Mouse (Mus musculus) ES-Bruce4 (cell line): ENCODE data around the gene Adgra3. TPM values are rescaled to one million over a fixed set of nuclear protein-coding genes. Genes with fewer than 3 reads are reported as not detected.

Experiments
- H3K27ac ChIP-seq: 2 replicates; pipeline ENCODE4 v1.5.1; 2012; ENCODE audit warnings: low read length, inconsistent platforms; ENCODE audit not compliant: insufficient read depth
- H3K27me3 ChIP-seq: 2 replicates; pipeline ENCODE4 v1.6.1; 2012; ENCODE audit warnings: mild to moderate bottlenecking, low read length, inconsistent platforms; ENCODE audit not compliant: control insufficient read depth, poor library complexity, insufficient read depth, severe bottlenecking
- H3K36me3 ChIP-seq: 2 replicates; pipeline ENCODE4 v1.6.1; 2012; ENCODE audit warnings: inconsistent platforms, mild to moderate bottlenecking, low read length, moderate library complexity; ENCODE audit not compliant: control insufficient read depth, poor library complexity, insufficient read depth, severe bottlenecking
- H3K4me1 ChIP-seq: one replicate; pipeline ENCODE4 v1.8.1; 2011; ENCODE audit warnings: low read length; ENCODE audit not compliant: control insufficient read depth, insufficient read depth
- H3K4me3 ChIP-seq: 2 replicates; pipeline ENCODE4 v1.5.1; 2011; ENCODE audit warnings: low read depth, mild to moderate bottlenecking, low read length
- H3K9ac ChIP-seq: 2 replicates; pipeline ENCODE4 v1.6.1; 2012; ENCODE audit warnings: low read depth, mild to moderate bottlenecking, inconsistent platforms; ENCODE audit not compliant: poor library complexity, severe bottlenecking
- H3K9me3 ChIP-seq: replicated peaks from 2 replicates; pipeline ENCODE4 v1.6.1; 2012; ENCODE audit warnings: mild to moderate bottlenecking, low read length, inconsistent platforms; ENCODE audit not compliant: control insufficient read depth, poor library complexity, insufficient read depth, severe bottlenecking
- CTCF ChIP-seq: IDR thresholded peaks from one replicate; pipeline ENCODE4 v1.8.1; 2011; ENCODE audit warnings: low read depth, low read length
- EP300 ChIP-seq: IDR thresholded peaks from 2 replicates; pipeline ENCODE4 v1.6.1; 2011; ENCODE audit warnings: low read depth, low read length; ENCODE audit not compliant: insufficient read depth
- POLR2A ChIP-seq: IDR thresholded peaks from one replicate; pipeline ENCODE4 v1.8.1; 2011; ENCODE audit warnings: low read length; ENCODE audit not compliant: insufficient read depth
- polyA plus RNA-seq: library from polyadenylated mRNA; stranded (reverse); fragments of >200 nt; gene quantifications from 2 replicates; pipeline ENCODE4 v1.2.4, GENCODE M21; 2011; ENCODE audit warnings: low read depth; ENCODE audit not compliant: missing spikeins, insufficient read depth, insufficient read length

Gene Adgra3
- polyA plus RNA-seq, 1 experiment = 43.8 TPM

DNA sequence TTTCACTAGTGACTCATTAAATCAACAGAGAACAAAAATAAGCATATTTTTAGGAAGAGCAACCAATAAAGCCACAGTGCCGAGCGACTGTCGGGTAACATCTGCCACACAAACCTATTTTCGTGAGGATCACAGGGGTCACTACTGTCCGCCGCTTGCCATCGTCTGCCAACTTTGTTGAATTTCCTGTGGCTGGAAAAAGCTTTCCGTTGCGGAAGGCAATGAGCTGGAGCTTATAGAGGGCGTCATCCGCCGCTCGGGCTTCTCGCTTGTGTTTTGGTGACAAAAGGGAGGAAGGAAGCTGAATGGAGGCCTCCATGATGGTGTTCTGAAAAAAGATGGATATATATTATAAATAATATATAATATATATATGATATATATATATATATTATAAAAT, 79.6 kb downstream of the Adgra3 start:
- Histone ChIP-seq H3K27ac (no peak overlapping the region), H3K4me3 (no peak overlapping the region), H3K27me3 (no peaks in the 10 kb centered on the region), H3K4me1 (no peaks in the 10 kb centered on the region), H3K9me3 (no peaks in the 10 kb centered on the region), H3K9ac (no peak overlapping the region), H3K36me3 (peaks cover 4% of the 10 kb centered on the region; the same call in 1 of the 2 replicates)
- TF ChIP-seq CTCF (no peak), EP300 (no peak), POLR2A (no peak)

DNA sequence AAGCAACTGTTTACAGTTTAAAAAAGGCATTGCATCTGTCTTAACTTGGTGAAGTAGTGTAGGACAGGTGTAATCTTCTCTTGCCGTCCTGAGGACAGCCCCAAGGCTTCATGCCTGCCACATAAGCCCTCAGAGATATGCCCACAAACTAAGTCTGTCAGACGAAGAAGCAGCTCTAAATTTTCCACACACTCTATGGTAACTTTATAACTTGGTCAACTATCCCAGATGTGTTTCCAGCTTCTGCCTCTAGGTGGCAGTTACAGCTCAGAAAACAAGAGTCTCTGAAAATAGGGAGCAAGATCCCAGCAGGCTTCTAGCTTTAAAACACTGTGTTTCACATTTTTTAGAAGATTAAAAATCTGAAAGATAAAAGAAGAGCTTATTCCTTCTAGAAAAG, 82.8 kb downstream of the Adgra3 start:
- peaks cover 7% of the 10 kb centered on the region; the same call in 1 of the 2 replicates for H3K36me3 ChIP-seq
- no peak overlapping the region for H3K9ac ChIP-seq
- no peak for TF ChIP-seq EP300
- TF ChIP-seq POLR2A = no peak
- TF ChIP-seq CTCF = no peak
- H3K27me3 ChIP-seq = no peaks in the 10 kb centered on the region
- no peaks in the 10 kb centered on the region for H3K4me1 ChIP-seq
- H3K9me3 ChIP-seq = no peaks in the 10 kb centered on the region
- H3K27ac ChIP-seq = no peak overlapping the region
- no peak overlapping the region for H3K4me3 ChIP-seq

DNA sequence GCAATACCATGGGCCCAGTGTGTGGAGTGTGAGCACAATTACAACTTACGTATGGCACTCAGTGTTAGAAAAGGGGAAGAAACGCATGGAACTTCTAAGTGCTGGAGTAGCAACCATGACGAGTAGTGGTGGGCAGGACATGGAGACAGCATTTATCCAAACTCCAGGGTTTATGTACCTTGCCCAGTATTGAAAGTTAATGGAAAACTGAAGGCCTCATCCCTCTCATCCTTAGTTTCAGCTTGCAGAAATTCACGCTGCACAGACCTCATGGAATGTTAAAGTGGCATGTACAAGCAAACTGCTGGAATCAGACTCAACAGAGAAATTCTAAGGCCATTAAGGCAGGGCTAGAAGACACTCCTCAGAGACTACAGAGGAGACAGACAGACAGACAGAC, 84.6 kb downstream of the Adgra3 start:
- no peak for TF ChIP-seq EP300
- TF ChIP-seq POLR2A = no peak
- no peak for TF ChIP-seq CTCF
- H3K9ac ChIP-seq = no peak overlapping the region
- H3K4me1 ChIP-seq = no peaks in the 10 kb centered on the region
- H3K27ac ChIP-seq = no peak overlapping the region
- H3K9me3 ChIP-seq = no peaks in the 10 kb centered on the region
- H3K27me3 ChIP-seq = no peaks in the 10 kb centered on the region
- H3K4me3 ChIP-seq = no peak overlapping the region
- peaks cover 7% of the 10 kb centered on the region; the same call in 1 of the 2 replicates for H3K36me3 ChIP-seq

DNA sequence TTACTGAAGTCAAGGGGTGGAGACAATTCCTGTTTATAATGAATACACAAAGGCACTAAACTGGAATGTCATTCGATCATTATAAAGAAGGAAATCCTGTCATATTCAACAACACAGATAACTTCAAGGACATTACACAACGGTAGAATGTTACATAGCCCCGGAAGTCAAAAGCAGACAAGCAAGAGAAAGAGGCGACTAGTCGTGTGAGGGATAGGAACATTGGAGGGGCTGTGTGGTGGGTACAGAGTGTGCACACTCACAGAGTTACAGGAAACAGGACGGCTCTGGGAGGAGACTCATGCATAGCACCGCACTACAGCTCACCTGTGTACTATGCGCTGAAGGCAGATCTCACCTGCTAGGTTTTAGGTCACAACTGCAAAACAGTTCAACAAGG, 89.1 kb downstream of the Adgra3 start:
- TF ChIP-seq EP300 (no peak), CTCF (no peak), POLR2A (no peak)
- Histone ChIP-seq H3K4me1 (no peaks in the 10 kb centered on the region), H3K27ac (no peak overlapping the region), H3K4me3 (no peak overlapping the region), H3K9me3 (no peaks in the 10 kb centered on the region), H3K36me3 (0 out of 2 replicates have a peak, but pooled peaks cover 3% of the 10 kb centered on the region), H3K9ac (no peak overlapping the region), H3K27me3 (no peaks in the 10 kb centered on the region)

DNA sequence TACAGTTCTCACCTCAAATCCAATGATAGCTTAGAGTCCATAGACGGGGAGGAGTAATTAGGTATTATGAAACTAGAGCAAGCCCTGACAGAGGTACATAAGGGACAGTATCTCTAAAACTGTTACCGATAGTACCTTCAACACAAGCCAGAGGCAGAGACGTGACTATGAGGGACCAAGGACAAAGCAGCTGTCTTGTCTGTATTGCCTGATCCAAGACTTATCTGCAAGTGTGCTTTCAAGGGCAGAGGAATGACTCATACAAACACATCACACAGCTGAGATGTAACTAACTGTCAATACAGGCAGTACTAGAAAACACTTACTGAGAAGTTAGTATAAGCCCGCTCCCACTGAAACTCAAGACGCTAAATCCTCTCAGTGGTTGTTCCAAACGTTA, 91.1 kb downstream of the Adgra3 start:
- TF ChIP-seq POLR2A (no peak), EP300 (no peak)
- no peak overlapping the region for H3K27ac ChIP-seq
- H3K9me3 ChIP-seq = no peaks in the 10 kb centered on the region
- no peak overlapping the region for H3K9ac ChIP-seq
- no peaks in the 10 kb centered on the region for H3K4me1 ChIP-seq
- no peaks in the 10 kb centered on the region for H3K27me3 ChIP-seq
- no peak overlapping the region for H3K4me3 ChIP-seq
- H3K36me3 ChIP-seq = 0 out of 2 replicates have a peak, but pooled peaks cover 3% of the 10 kb centered on the region

DNA sequence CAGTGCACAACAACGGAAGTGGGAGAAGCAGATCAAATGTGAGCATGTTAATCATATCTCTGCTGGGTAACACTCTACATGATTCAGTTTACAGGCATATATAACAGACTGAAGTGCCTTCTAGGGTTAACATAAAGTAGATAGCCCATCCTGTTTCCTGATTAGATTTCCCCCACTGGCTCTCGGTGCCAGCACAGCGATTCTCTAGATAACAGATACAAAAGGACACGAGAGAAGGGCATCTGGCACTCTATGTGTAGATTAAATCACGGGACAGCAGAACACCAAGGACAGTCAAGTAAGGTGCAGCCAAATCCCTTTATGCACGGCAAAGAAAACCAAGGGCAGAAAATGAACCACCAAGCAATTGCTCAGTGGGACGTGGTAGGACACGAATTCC, 93.0 kb downstream of the Adgra3 start:
- H3K9me3 ChIP-seq = no peaks in the 10 kb centered on the region
- H3K27me3 ChIP-seq = no peaks in the 10 kb centered on the region
- no peak for TF ChIP-seq POLR2A
- TF ChIP-seq EP300 = no peak
- TF ChIP-seq CTCF = no peak
- H3K9ac ChIP-seq = no peak overlapping the region
- no peak overlapping the region for H3K4me3 ChIP-seq
- H3K27ac ChIP-seq = no peak overlapping the region
- no peaks in the 10 kb centered on the region for H3K36me3 ChIP-seq
- H3K4me1 ChIP-seq = no peaks in the 10 kb centered on the region
